Mouse (Mus musculus): Measurements from ENCODE around the gene Plekho2. TPM values are rescaled to one million over a fixed set of nuclear protein-coding genes. Genes with fewer than 3 reads are reported as not detected.

The Plekho2 gene
- total and polyA plus RNA-seq, 3 experiments = 7.9 to 33.8 (median 13.9) TPM

- no peak for TF ChIP-seq KAT2A (IDR thresholded peaks at IDR 0.05; ENCODE audit: insufficient replicate concordance, low read length)
Observed at GRCm38 (mm10) chr9:65535789-65536469, 43.9 kb downstream of the Plekho2 start (continued).

DNA sequence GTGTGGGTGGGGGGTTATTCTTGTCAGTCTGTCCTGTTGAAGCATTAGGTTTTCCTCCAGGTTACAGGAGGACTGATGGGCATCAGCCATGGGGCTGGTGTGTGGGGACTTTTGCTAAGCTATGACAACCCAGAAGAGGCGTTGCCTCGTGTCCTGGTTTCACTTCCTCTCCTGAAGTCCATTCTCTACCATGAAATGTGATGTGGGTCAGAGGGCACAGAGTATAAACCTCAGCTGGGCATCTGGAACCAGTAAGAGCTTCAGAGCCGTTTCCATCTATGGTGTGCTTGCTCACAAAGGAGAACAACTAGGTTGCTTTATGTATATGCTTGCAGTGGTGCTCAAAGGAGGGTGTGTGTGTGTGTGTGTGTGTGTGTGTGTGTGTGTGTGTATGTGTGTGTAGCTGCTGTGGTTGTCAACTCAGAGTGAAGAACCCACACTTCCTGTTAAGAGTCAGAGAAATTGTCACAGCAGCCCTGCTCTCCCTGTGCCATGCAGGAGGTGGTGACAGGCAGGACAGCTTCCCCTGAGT is 44.6 kb downstream of the Plekho2 start:
- DNase-seq (ENCODE audit: extremely low read depth) = peak; percentile 94
- Histone ChIP-seq H3K4me3 (replicated peaks in 1 of 3; ENCODE audit: low read depth in 2 of 3, low read length in 2 of 3, poor library complexity in 1 of 3) (peak overlapping the region in 1 of 3 experiments; percentile 12), H3K4me2 (ENCODE audit: insufficient read depth, low read depth, poor library complexity, severe bottlenecking) (peak overlapping the region; percentile 52), H3K27me3 (replicated peaks) (no peaks in the 10 kb centered on the region), H3K27ac (ENCODE audit: insufficient read depth, low read depth) (peak overlapping the region; percentile 96), H3K36me3 (replicated peaks in 1 of 2; ENCODE audit: control insufficient read depth in 1 of 2, insufficient read depth in 1 of 2, low read length in 1 of 2) (no peaks in the 10 kb centered on the region), H3K79me2 (replicated peaks; ENCODE audit: control insufficient read depth, extremely low read depth, insufficient read depth, poor library complexity, severe bottlenecking) (no peaks in the 10 kb centered on the region), H3K9ac (ENCODE audit: insufficient read depth, low read depth) (peak overlapping the region; percentile 42; the same call in 1 of the 2 replicates), H3K9me3 (replicated peaks; ENCODE audit: low read length) (peaks cover 6% of the 10 kb centered on the region), H3K4me1 (ENCODE audit: control insufficient read depth in 1 of 2, insufficient read depth in 2 of 2) (peaks cover 23 to 67% of the 10 kb centered on the region in 2 experiments)
- TF ChIP-seq MEF2A (IDR thresholded peaks at IDR 0.05; ENCODE audit: borderline replicate concordance, low read depth, low read length) (peak; percentile 78), MAFK (IDR thresholded peaks at IDR 0.05; ENCODE audit: insufficient replicate concordance, low read length) (0 out of 2 replicates have a peak, but pooled peaks have one; percentile 24), TBP (conservative IDR thresholded peaks at IDR 0.05; ENCODE audit: low read depth, low read length) (peak; percentile 67; the same call in 1 of the 2 replicates), POLR2A (IDR thresholded peaks at IDR 0.05; ENCODE audit: low read depth, low read length) (peak; percentile 38; the same call in 1 of the 2 replicates), BHLHE40 (IDR thresholded peaks at IDR 0.05; ENCODE audit: low read depth, low read length) (peak; percentile 75), ETS1 (conservative IDR thresholded peaks at IDR 0.05; ENCODE audit: low read depth, low read length) (peak; percentile 69), USF1 (IDR thresholded peaks at IDR 0.05; ENCODE audit: low read depth, low read length) (no peak), KAT2A (IDR thresholded peaks at IDR 0.05; ENCODE audit: insufficient replicate concordance, low read length) (0 out of 2 replicates have a peak, but pooled peaks have one; percentile 26), ZMIZ1 (IDR thresholded peaks at IDR 0.05; ENCODE audit: low read depth, low read length) (peak; percentile 51), JUN (IDR thresholded peaks at IDR 0.05; ENCODE audit: insufficient read depth, low read depth, low read length) (peak; percentile 22; the same call in 1 of the 2 replicates), ELF1 (IDR thresholded peaks at IDR 0.05; ENCODE audit: low read depth, low read length) (peak; percentile 70), MXI1 (IDR thresholded peaks at IDR 0.05; ENCODE audit: low read depth, low read length) (peak; percentile 71), RAD21 (IDR thresholded peaks at IDR 0.05; ENCODE audit: low read depth, low read length) (no peak; the same call in 1 of the 2 replicates), MYC (IDR thresholded peaks at IDR 0.05; ENCODE audit: low read depth, low read length) (peak; percentile 97), USF2 (conservative IDR thresholded peaks at IDR 0.05; ENCODE audit: low read depth, low read length) (no peak), E2F4 (IDR thresholded peaks at IDR 0.05; ENCODE audit: insufficient replicate concordance, low read depth, low read length) (no peak), CHD1 (IDR thresholded peaks at IDR 0.05; ENCODE audit: low read depth, low read length) (no peak), MAZ (IDR thresholded peaks at IDR 0.05; ENCODE audit: low read depth, low read length) (peak; percentile 77; the same call in 1 of the 2 replicates), POLR2AphosphoS2 (IDR thresholded peaks at IDR 0.05; ENCODE audit: low read depth, low read length) (peak; percentile 46; the same call in 1 of the 2 replicates), HCFC1 (IDR thresholded peaks at IDR 0.05; ENCODE audit: low read depth, low read length) (peak; percentile 53), TCF12 (IDR thresholded peaks at IDR 0.05; ENCODE audit: low read depth, low read length) (peak; percentile 71), CHD2 (IDR thresholded peaks at IDR 0.05; ENCODE audit: low read length) (peak; percentile 60), UBTF (IDR thresholded peaks at IDR 0.05; ENCODE audit: low read depth, low read length) (no peak), IRF4 (IDR thresholded peaks at IDR 0.05; ENCODE audit: low read depth, low read length) (peak; percentile 99), EP300 (IDR thresholded peaks at IDR 0.05; ENCODE audit: low read length) (peak; percentile 95), SIN3A (IDR thresholded peaks at IDR 0.05; ENCODE audit: low read length) (peak; percentile 72), MAX (IDR thresholded peaks at IDR 0.05; ENCODE audit: low read length) (peak; percentile 89), SMC3 (IDR thresholded peaks at IDR 0.05; ENCODE audit: low read depth, low read length) (peak; percentile 20; the same call in 1 of the 2 replicates), NELFE (IDR thresholded peaks at IDR 0.05; ENCODE audit: low read depth, low read length) (peak; percentile 67; the same call in 1 of the 2 replicates), RCOR1 (conservative IDR thresholded peaks at IDR 0.05; ENCODE audit: low read depth, low read length) (peak; percentile 69; the same call in 1 of the 2 replicates)
- dilution Hi-C loops (cut with MboI; ENCODE audit: extremely low pct_ligation_motif_present, extremely low pct_unique_long_range_greater_than_20kb, low sequenced_read_pairs) (no loop called here), in situ Hi-C loops (cut with MboI; ENCODE audit: low pct_ligation_motif_present, low pct_unique_long_range_greater_than_20kb, low sequenced_read_pairs) (loop anchor here (5.0 kb wide), 1 partner anchor 42 kb away; no protein-coding TSS in a partner anchor)
